Mouse (Mus musculus) forebrain, postnatal 0 days (tissue): Measurements from ENCODE around the gene 2900026A02Rik. TPM values are rescaled to one million over a fixed set of nuclear protein-coding genes. Genes with fewer than 3 reads are reported as not detected.
A peak's percentile ranks its signal among the peaks of the same experiment; 100 is the strongest.

Experiments used
- ATAC-seq: fragments of 200-750 bp; cut with Nextera tagmentation; 2 replicates; pipeline ENCODE4 v1.8.0; 2017; ENCODE audit warnings: mild to moderate bottlenecking, moderate library complexity
- DNase-seq: peaks from one replicate; pipeline ENCODE4 v3.0.0-alpha.2; 2015
- H3K27ac ChIP-seq: fragments of 300-500 bp; sonication (generic); 2 replicates; pipeline ENCODE4 v1.5.1; 2014; ENCODE audit warnings: low read depth, mild to moderate bottlenecking, antibody characterized with exemption, low read length, moderate library complexity, mixed read lengths
- H3K27me3 ChIP-seq: fragments of 300-500 bp; sonication (generic); 2 replicates; pipeline ENCODE4 v1.6.1; 2014; ENCODE audit warnings: mild to moderate bottlenecking, low read length, mixed read lengths; ENCODE audit not compliant: insufficient read depth
- H3K36me3 ChIP-seq: fragments of 300-500 bp; sonication (generic); 2 replicates; pipeline ENCODE4 v1.6.1; 2014; ENCODE audit warnings: mild to moderate bottlenecking, moderate library complexity; ENCODE audit not compliant: insufficient read depth
- H3K4me1 ChIP-seq: fragments of 300-500 bp; sonication (generic); 2 replicates; pipeline ENCODE4 v1.6.1; 2014; ENCODE audit warnings: antibody characterized with exemption; ENCODE audit not compliant: insufficient read depth
- H3K4me2 ChIP-seq: fragments of 300-500 bp; sonication (generic); 2 replicates; pipeline ENCODE4 v1.6.1; 2014; ENCODE audit warnings: low read depth, mild to moderate bottlenecking, moderate library complexity
- H3K4me3 ChIP-seq: fragments of 300-500 bp; sonication (generic); 2 replicates; pipeline ENCODE4 v1.5.1; 2014; ENCODE audit warnings: low read depth, low read length, mixed read lengths
- H3K9ac ChIP-seq: fragments of 300-500 bp; sonication (generic); 2 replicates; pipeline ENCODE4 v1.6.1; 2014; ENCODE audit warnings: mild to moderate bottlenecking
- H3K9me3 ChIP-seq: fragments of 300-500 bp; sonication (generic); 2 replicates; pipeline ENCODE4 v1.6.1; 2016; ENCODE audit warnings: low read length
- CTCF ChIP-seq: sonication (generic); IDR thresholded peaks from 2 replicates; pipeline ENCODE4 v1.5.1; 2016; ENCODE audit warnings: antibody characterized with exemption, control low read depth, low read depth
- WGBS: fragments of 180-500 bp; shearing (Covaris S2); extraction: QIAGEN DNeasy Blood & Tissue Kit; methylation state at CpG from one replicate; pipeline ENCODE4 v1.1.7; 2014; 5-methylcytosine and 5-hydroxymethylcytosine counted together
- polyA plus RNA-seq: library from polyadenylated mRNA; unstranded; fragments of >200 nt; fragmentation: Nextera tagmentation; extraction: Ambion mirVana; gene quantifications from 2 replicates; pipeline ENCODE4 v1.2.1, GENCODE M21; 2015
- total RNA-seq: library from RNA; depleted of rRNA; stranded (reverse); fragments of >200 nt; gene quantifications from 2 replicates; pipeline ENCODE4 v1.2.3, GENCODE M21; 2014

The 2900026A02Rik gene
- total and polyA plus RNA-seq, 2 experiments from 2014 or later, result 3.3 to 10.9 TPM

DNA sequence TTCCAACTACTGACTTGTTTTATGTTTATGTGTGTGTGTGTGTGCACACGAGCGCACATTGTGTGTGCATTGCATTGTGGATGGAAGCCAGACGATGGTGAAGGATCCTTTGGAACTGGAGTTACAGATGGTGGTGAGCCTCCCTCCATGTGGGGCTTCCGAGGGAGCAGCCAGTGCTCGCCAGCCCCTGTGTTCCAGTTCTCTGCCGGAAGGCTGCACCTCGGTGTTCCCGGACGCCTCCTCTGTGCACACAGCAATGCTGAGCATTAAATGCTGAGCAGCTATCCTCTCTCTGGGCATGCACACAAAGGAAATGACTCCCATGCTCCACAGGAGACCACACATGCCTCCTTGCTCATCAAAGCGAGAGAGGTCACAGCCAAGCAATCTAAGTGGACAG, 60.7 kb downstream of the 2900026A02Rik start:
- no peak overlapping the region for H3K4me3 ChIP-seq
- DNase-seq, result no peak
- H3K4me1 ChIP-seq, result no peaks in the 10 kb centered on the region
- no peak overlapping the region for H3K27ac ChIP-seq
- 0 out of 2 replicates have a peak, but pooled peaks have one; percentile 7 for ATAC-seq
- H3K27me3 ChIP-seq, result no peaks in the 10 kb centered on the region
- no peaks in the 10 kb centered on the region for H3K36me3 ChIP-seq
- no peaks in the 10 kb centered on the region for H3K9me3 ChIP-seq
- WGBS, result 63% methylated on average over 10 of the region's 10 CpGs
- no peak overlapping the region for H3K9ac ChIP-seq
- no peak for TF ChIP-seq CTCF
- no peak overlapping the region for H3K4me2 ChIP-seq

DNA sequence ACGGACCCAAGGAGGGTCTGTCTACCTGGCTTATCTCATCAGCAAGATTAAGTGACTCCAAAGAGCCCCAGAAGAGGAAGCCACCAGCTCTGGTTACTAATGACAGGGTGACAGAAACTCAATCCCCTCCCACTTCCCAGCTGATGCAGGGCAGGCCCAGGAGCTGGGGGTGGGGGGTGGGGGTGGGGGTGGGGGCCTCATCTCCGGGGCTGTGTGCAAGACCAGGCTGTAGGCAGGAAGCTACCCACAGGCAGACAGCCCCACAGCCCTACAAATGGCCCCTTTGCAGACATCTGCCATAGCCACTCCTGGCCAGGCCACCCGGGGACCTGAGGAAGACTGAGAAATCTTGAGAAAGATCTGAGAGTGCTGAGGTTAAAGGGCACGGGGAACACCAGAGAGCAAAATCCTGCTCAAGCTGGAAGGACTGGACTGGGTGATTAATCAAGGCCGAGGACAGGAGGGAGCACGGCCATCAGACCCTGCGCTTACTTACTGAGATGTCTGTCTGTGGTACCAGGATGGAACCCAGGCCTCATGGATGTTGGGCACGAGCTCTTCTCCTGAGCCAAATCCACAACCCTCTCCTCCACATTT, 62.2 kb downstream of the 2900026A02Rik start:
- no peaks in the 10 kb centered on the region for H3K4me1 ChIP-seq
- TF ChIP-seq CTCF, result no peak
- H3K9me3 ChIP-seq, result no peaks in the 10 kb centered on the region
- no peaks in the 10 kb centered on the region for H3K27me3 ChIP-seq
- H3K27ac ChIP-seq, result no peak overlapping the region
- 65% methylated on average over 8 of the region's 8 CpGs for WGBS
- H3K36me3 ChIP-seq, result no peaks in the 10 kb centered on the region
- no peak overlapping the region for H3K9ac ChIP-seq
- DNase-seq, result no peak
- H3K4me3 ChIP-seq, result no peak overlapping the region
- no peak for ATAC-seq
- H3K4me2 ChIP-seq, result no peak overlapping the region

DNA sequence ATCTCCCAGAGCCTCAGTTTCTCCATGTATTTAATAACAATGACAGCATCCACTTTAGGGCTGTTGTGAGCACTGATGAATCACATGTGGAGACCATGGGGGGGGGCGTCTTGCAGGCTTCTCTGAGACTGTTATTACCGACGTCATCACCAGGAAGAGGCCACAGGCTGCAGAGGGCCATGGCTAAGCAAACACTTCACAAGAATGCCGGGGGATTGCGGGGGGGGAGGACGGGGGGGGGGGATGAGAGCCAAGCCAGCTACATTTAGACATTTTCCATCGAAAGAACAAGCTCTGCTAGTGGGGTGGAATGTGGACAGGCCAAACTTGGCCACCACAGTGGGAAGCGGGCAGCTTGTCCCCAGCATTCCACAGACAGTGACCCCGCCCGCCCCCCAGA, 63.4 kb downstream of the 2900026A02Rik start:
- Histone ChIP-seq H3K9ac (no peak overlapping the region), H3K9me3 (no peaks in the 10 kb centered on the region), H3K4me1 (no peaks in the 10 kb centered on the region), H3K4me3 (no peak overlapping the region), H3K36me3 (no peaks in the 10 kb centered on the region), H3K27ac (no peak overlapping the region), H3K4me2 (no peak overlapping the region), H3K27me3 (no peaks in the 10 kb centered on the region)
- DNase-seq, result no peak
- 66% methylated on average over 10 of the region's 10 CpGs for WGBS
- no peak for TF ChIP-seq CTCF
- no peak for ATAC-seq

DNA sequence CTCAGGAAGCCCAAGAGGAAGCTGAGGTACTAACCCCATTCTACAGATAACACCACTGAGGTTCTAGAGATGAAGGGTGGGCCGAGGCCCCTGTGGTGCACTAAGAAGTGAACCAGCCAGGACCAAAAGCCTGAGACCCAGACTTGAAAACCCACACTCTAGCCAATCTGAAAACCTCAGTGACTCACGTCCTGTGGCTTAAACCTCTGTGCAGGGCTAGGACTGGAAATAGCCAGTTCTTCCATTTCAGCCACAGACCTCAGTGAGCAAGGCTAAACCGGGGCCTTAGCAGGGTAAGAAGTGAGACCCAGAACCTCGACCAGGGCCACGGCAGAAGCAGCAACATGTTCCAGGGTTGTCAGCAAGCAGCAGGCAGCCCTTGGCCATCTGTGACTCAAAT, 64.0 kb downstream of the 2900026A02Rik start:
- TF ChIP-seq CTCF, result no peak
- H3K9ac ChIP-seq, result no peak overlapping the region
- H3K36me3 ChIP-seq, result no peaks in the 10 kb centered on the region
- H3K9me3 ChIP-seq, result no peaks in the 10 kb centered on the region
- H3K27me3 ChIP-seq, result no peaks in the 10 kb centered on the region
- ATAC-seq (no peak), DNase-seq (no peak)
- H3K27ac ChIP-seq, result no peak overlapping the region
- no peaks in the 10 kb centered on the region for H3K4me1 ChIP-seq
- H3K4me3 ChIP-seq, result no peak overlapping the region
- no peak overlapping the region for H3K4me2 ChIP-seq
- WGBS, result 88% methylated on average over 5 of the region's 5 CpGs

GRCm38 (mm10) chr5:113155133-113155532, 65.9 kb downstream of the 2900026A02Rik start:
- Histone ChIP-seq H3K9me3 (no peaks in the 10 kb centered on the region), H3K27me3 (no peaks in the 10 kb centered on the region), H3K4me3 (no peak overlapping the region), H3K9ac (no peak overlapping the region), H3K36me3 (no peaks in the 10 kb centered on the region), H3K27ac (no peak overlapping the region), H3K4me2 (no peak overlapping the region), H3K4me1 (no peaks in the 10 kb centered on the region)
- TF ChIP-seq CTCF, result peak; percentile 92
- ATAC-seq (0 out of 2 replicates have a peak, but pooled peaks have one; percentile 4), DNase-seq (peak; percentile 86)
- WGBS, result 8% methylated on average over 8 of the region's 8 CpGs

GRCm38 (mm10) chr5:113154441-113154840, 66.6 kb downstream of the 2900026A02Rik start:
- Histone ChIP-seq H3K36me3 (no peaks in the 10 kb centered on the region), H3K27ac (no peak overlapping the region), H3K27me3 (no peaks in the 10 kb centered on the region), H3K4me3 (no peak overlapping the region), H3K4me2 (no peak overlapping the region), H3K9me3 (no peaks in the 10 kb centered on the region), H3K9ac (no peak overlapping the region), H3K4me1 (peaks cover 2% of the 10 kb centered on the region; the same call in 1 of the 2 replicates)
- TF ChIP-seq CTCF, result no peak
- ATAC-seq, result no peak
- 72% methylated on average over 5 of the region's 5 CpGs for WGBS
- no peak for DNase-seq

DNA sequence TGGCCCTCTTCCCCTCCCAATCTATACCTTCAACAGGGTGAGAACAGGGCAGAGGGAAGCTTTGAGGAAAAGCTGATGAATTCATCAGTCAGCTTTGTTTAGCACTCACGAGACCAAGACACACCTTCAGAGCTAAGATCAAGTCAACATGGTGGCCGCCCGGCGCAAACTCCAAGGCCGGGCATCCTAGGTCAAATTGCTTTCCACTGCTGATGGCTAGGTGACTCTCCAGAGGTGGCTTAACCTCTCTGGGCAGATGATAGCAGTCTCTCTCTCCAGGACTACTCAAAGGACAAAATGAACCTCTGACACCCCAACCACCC, 67.6 kb downstream of the 2900026A02Rik start:
- Histone ChIP-seq H3K4me1 (peaks cover 7% of the 10 kb centered on the region; the same call in 1 of the 2 replicates), H3K4me2 (no peak overlapping the region), H3K27me3 (no peaks in the 10 kb centered on the region), H3K9me3 (no peaks in the 10 kb centered on the region), H3K9ac (no peak overlapping the region), H3K4me3 (no peak overlapping the region), H3K36me3 (no peaks in the 10 kb centered on the region), H3K27ac (no peak overlapping the region)
- TF ChIP-seq CTCF, result no peak
- ATAC-seq, result no peak
- no peak for DNase-seq
- 76% methylated on average over 5 of the region's 5 CpGs for WGBS
